Mouse (Mus musculus): ENCODE data around the gene Gxylt2.

Gene Gxylt2

GRCm38 (mm10) chr6:100833811-100834481 lies 129.4 kb downstream of the Gxylt2 start:
- peak; percentile 60 for ATAC-seq (ENCODE audit: insufficient number of reproducible peaks, low FRiP score, low TSS enrichment)

- ATAC-seq (ENCODE audit: insufficient number of reproducible peaks, low FRiP score, low TSS enrichment), result no peak
Measured at GRCm38 (mm10) chr6:100834489-100835160, 130.1 kb downstream of the Gxylt2 start.

- ATAC-seq (ENCODE audit: insufficient number of reproducible peaks, low FRiP score, low TSS enrichment), result no peak
Measured at GRCm38 (mm10) chr6:100845058-100845457, 140.5 kb downstream of the Gxylt2 start.

GRCm38 (mm10) chr6:100847264-100847663 lies 142.7 kb downstream of the Gxylt2 start:
- no peak for ATAC-seq (ENCODE audit: insufficient number of reproducible peaks, low FRiP score, low TSS enrichment)

GRCm38 (mm10) chr6:100848682-100849375 lies 144.3 kb downstream of the Gxylt2 start:
- ATAC-seq (ENCODE audit: insufficient number of reproducible peaks, low FRiP score, low TSS enrichment), result no peak

GRCm38 (mm10) chr6:100850671-100851081 lies 146.1 kb downstream of the Gxylt2 start:
- no peak for ATAC-seq (ENCODE audit: insufficient number of reproducible peaks, low FRiP score, low TSS enrichment)

GRCm38 (mm10) chr6:100851083-100851482 lies 146.5 kb downstream of the Gxylt2 start:
- no peak for ATAC-seq (ENCODE audit: insufficient number of reproducible peaks, low FRiP score, low TSS enrichment)

All from cerebellum, adult (tissue).